22 mouse cellular contexts compared by ENCODE assay signal in the genomic region with DNA sequence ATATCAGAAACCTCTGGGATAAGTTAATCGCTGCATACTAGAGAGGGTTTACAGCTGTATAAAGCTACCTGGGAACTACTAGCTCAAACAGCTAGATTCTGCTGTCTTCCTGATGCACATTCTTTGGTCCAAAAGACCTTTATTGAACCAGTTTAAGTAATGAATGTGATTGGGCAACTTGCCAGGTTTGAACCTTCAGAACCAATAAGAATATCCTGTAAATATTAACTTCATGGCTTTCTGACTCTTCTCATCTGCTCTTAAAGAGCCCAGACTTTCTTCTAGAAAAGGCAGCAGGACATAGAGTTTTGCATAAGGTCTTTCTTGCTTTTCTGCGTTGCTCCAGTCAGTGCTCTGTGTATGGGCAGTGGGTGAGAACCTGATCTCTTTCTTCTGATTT.
DNase-seq lines count a peak whose midpoint lies in the region; ATAC-seq lines count a peak whose summit lies in the region.
"Had no signal": no experiment of that assay in that cellular context is flagged by ENCODE, and none has a peak within 500 bp of the region (broad histone marks: within the 10 kb centered on the region; RNA-seq: fewer than 3 reads in every experiment).

No protein-coding gene starts in this region.

- H3K4me2 ChIP-seq in hindbrain, embryonic 12.5 days (replicated peaks) = no peak overlapping the region
- H3K4me2 ChIP-seq: embryonic facial prominence, embryonic 12.5 days; forebrain, embryonic 13.5 days; forebrain, embryonic 15.5 days had no signal

- no peak for ATAC-seq in CD4-positive, CD25-positive, alpha-beta regulatory T cell, adult 4 months
- ATAC-seq in hindbrain, embryonic 12.5 days (ENCODE audit: low FRiP score) = no peak
- ATAC-seq: forebrain, embryonic 13.5 days; forebrain, embryonic 15.5 days; forebrain, postnatal 0 days had no signal

- 83% methylated on average over 2 of the region's 2 CpGs for WGBS in macrophage (ENCODE audit: missing documents)
- 84% methylated on average over 2 of the region's 2 CpGs for WGBS in hindbrain, embryonic 12.5 days

- peak; percentile 49 for DNase-seq in CD4-positive, CD25-positive, alpha-beta regulatory T cell, adult 2 months (ENCODE audit: low read depth, low spot score)
- peak; percentile 4 for DNase-seq in kidney, adult 9 months
- no peak for DNase-seq in kidney, postnatal 4 days
- DNase-seq in 416B (ENCODE audit: low read depth) = peak; percentile 58
- no peak for DNase-seq in embryo, embryonic 10 days (ENCODE audit: low spot score)
- DNase-seq: adrenal gland, adult 2 months; adrenal gland, postnatal 10 days; adrenal gland, postnatal 25 days; cerebellum, adult 11 months; cerebellum, adult 18-20 months; cerebellum, adult 8-10 months; cerebellum, adult 9-11 months; cerebellum, postnatal 14 days; cerebellum, postnatal 36 days; forebrain, postnatal 0 days had no signal

- H3K27me3 ChIP-seq in hindbrain, embryonic 12.5 days = no peaks in the 10 kb centered on the region
- H3K27me3 ChIP-seq: embryonic facial prominence, embryonic 12.5 days; forebrain, embryonic 13.5 days; forebrain, embryonic 15.5 days had no signal

- H3K9me3 ChIP-seq in hindbrain, embryonic 12.5 days (replicated peaks) = no peaks in the 10 kb centered on the region
- H3K9me3 ChIP-seq: embryonic facial prominence, embryonic 10.5 days; embryonic facial prominence, embryonic 12.5 days; forebrain, embryonic 13.5 days; forebrain, embryonic 15.5 days had no signal

- no peaks in the 10 kb centered on the region for H3K4me1 ChIP-seq in hindbrain, embryonic 12.5 days
- H3K4me1 ChIP-seq: embryonic facial prominence, embryonic 10.5 days; embryonic facial prominence, embryonic 12.5 days; forebrain, embryonic 13.5 days; forebrain, embryonic 15.5 days had no signal

- peaks cover 11% of the 10 kb centered on the region; the same call in 1 of the 2 replicates for H3K36me3 ChIP-seq in macrophage (ENCODE audit: inconsistent target)
- no peaks in the 10 kb centered on the region for H3K36me3 ChIP-seq in hindbrain, embryonic 12.5 days
- H3K36me3 ChIP-seq: embryonic facial prominence, embryonic 10.5 days; embryonic facial prominence, embryonic 12.5 days; forebrain, embryonic 15.5 days had no signal

- no peak overlapping the region for H3K9ac ChIP-seq in hindbrain, embryonic 12.5 days
- H3K9ac ChIP-seq: embryonic facial prominence, embryonic 12.5 days; forebrain, embryonic 13.5 days; forebrain, embryonic 15.5 days; forebrain, postnatal 0 days had no signal

- no peak overlapping the region for H3K4me3 ChIP-seq in macrophage (ENCODE audit: inconsistent target)
- H3K4me3 ChIP-seq in hindbrain, embryonic 12.5 days = no peak overlapping the region
- H3K4me3 ChIP-seq: embryonic facial prominence, embryonic 10.5 days; embryonic facial prominence, embryonic 12.5 days; forebrain, embryonic 13.5 days; forebrain, embryonic 15.5 days had no signal

- no peaks in the 10 kb centered on the region for H3K79me2 ChIP-seq in macrophage (ENCODE audit: inconsistent target)

- peak overlapping the region; percentile 83 for H3K27ac ChIP-seq in macrophage
- H3K27ac ChIP-seq in hindbrain, embryonic 12.5 days = no peak overlapping the region
- H3K27ac ChIP-seq: embryonic facial prominence, embryonic 10.5 days; embryonic facial prominence, embryonic 12.5 days; forebrain, embryonic 13.5 days; forebrain, embryonic 15.5 days had no signal

Comparison
In these comparisons a context has a peak if more than half of its experiments do, and no peak if none do; other contexts are left out.
1. DNase-seq: peak in CD4-positive, CD25-positive, alpha-beta regulatory T cell, adult 2 months (single experiment), kidney, adult 9 months (single experiment) and 416B (single experiment); none in kidney, postnatal 4 days (0 of 2) and embryo, embryonic 10 days (single experiment).